Mouse (Mus musculus) cerebellum, postnatal 4 days (tissue): ENCODE measurements around the gene Fgf12.

ENCODE experiments used
- DNase-seq, 2 experiments: peaks; one replicate each; pipeline ENCODE4 v3.0.0; 2022; ENCODE audit warnings: low spot score in 2 of 2, mixed read lengths in 1 of 2

The Fgf12 gene

GRCm38 (mm10) chr16:28479022-28479421 is 273.8 kb downstream of the Fgf12 start:
- DNase-seq, result no peak

GRCm38 (mm10) chr16:28476651-28477050 is 276.2 kb downstream of the Fgf12 start:
- DNase-seq, result no peak

- no peak for DNase-seq
Measured at GRCm38 (mm10) chr16:28475553-28475952, 277.3 kb downstream of the Fgf12 start.

GRCm38 (mm10) chr16:28454821-28455220 is 298.0 kb downstream of the Fgf12 start:
- no peak for DNase-seq

GRCm38 (mm10) chr16:28447114-28447455 is 305.8 kb downstream of the Fgf12 start:
- DNase-seq, result peak in 1 of 2 experiments; percentile 13

GRCm38 (mm10) chr16:28446334-28447113 is 306.3 kb downstream of the Fgf12 start:
- DNase-seq, result peak; percentile 26 to 51

GRCm38 (mm10) chr16:28445800-28446333 is 307.0 kb downstream of the Fgf12 start:
- peak in 1 of 2 experiments; percentile 6 for DNase-seq

- peak; percentile 29 to 35 for DNase-seq
Measured at GRCm38 (mm10) chr16:28444993-28445799, 307.7 kb downstream of the Fgf12 start.

GRCm38 (mm10) chr16:28421617-28422016 is 331.3 kb downstream of the Fgf12 start:
- DNase-seq, result no peak

- DNase-seq, result no peak
Measured at GRCm38 (mm10) chr16:28419693-28420299, 333.1 kb downstream of the Fgf12 start.

GRCm38 (mm10) chr16:28411210-28411817 is 341.6 kb downstream of the Fgf12 start:
- no peak for DNase-seq

GRCm38 (mm10) chr16:28408294-28408693 is 344.6 kb downstream of the Fgf12 start:
- no peak for DNase-seq

- no peak for DNase-seq
Measured at GRCm38 (mm10) chr16:28407892-28408291, 345.0 kb downstream of the Fgf12 start.

- no peak for DNase-seq
Measured at GRCm38 (mm10) chr16:28404156-28404555, 348.7 kb downstream of the Fgf12 start.

GRCm38 (mm10) chr16:28402701-28403100 is 350.2 kb downstream of the Fgf12 start:
- no peak for DNase-seq

- DNase-seq, result no peak
Measured at GRCm38 (mm10) chr16:28391283-28391682, 361.6 kb downstream of the Fgf12 start.

GRCm38 (mm10) chr16:28389114-28389513 is 363.8 kb downstream of the Fgf12 start:
- no peak for DNase-seq

- DNase-seq, result no peak
Measured at GRCm38 (mm10) chr16:28374790-28375189, 378.1 kb downstream of the Fgf12 start.

GRCm38 (mm10) chr16:28373311-28373710 is 379.6 kb downstream of the Fgf12 start:
- DNase-seq, result no peak

- DNase-seq, result no peak
Measured at GRCm38 (mm10) chr16:28350624-28351023, 402.2 kb downstream of the Fgf12 start.

- DNase-seq, result no peak
Measured at GRCm38 (mm10) chr16:28345323-28345722, 407.5 kb downstream of the Fgf12 start.

- DNase-seq, result no peak
Measured at GRCm38 (mm10) chr16:28337930-28338329, 414.9 kb downstream of the Fgf12 start.
